Mouse (Mus musculus) hematopoietic stem cell, adult 5-6 weeks (primary cell): ENCODE measurements around the gene 4930432K21Rik. TPM values are rescaled to one million over a fixed set of nuclear protein-coding genes. Genes with fewer than 3 reads are reported as not detected.

Experiments used
- ATAC-seq, 2 experiments: fragments of 125-278 bp in 1 of 2; replicated peaks in 1 of 2; 2 replicates each; pipeline ENCODE4 v1.8.0; 2016 to 2017; ENCODE audit warnings: inconsistent platforms in 2 of 2, mild to moderate bottlenecking in 2 of 2, moderate number of reproducible peaks in 2 of 2, low read depth in 1 of 2, moderate TSS enrichment in 1 of 2; ENCODE audit not compliant: low FRiP score in 2 of 2, poor library complexity in 2 of 2, severe bottlenecking in 2 of 2, insufficient read depth in 1 of 2, low TSS enrichment in 1 of 2
- total RNA-seq: library from RNA; stranded (forward); fragments of 172-1452, 232-1000 nt; gene quantifications from 2 replicates; pipeline ENCODE4 v1.2.3, GENCODE M21; 2017

Gene 4930432K21Rik
- total RNA-seq = 2.7 and 3.8 TPM in 2 replicates

DNA sequence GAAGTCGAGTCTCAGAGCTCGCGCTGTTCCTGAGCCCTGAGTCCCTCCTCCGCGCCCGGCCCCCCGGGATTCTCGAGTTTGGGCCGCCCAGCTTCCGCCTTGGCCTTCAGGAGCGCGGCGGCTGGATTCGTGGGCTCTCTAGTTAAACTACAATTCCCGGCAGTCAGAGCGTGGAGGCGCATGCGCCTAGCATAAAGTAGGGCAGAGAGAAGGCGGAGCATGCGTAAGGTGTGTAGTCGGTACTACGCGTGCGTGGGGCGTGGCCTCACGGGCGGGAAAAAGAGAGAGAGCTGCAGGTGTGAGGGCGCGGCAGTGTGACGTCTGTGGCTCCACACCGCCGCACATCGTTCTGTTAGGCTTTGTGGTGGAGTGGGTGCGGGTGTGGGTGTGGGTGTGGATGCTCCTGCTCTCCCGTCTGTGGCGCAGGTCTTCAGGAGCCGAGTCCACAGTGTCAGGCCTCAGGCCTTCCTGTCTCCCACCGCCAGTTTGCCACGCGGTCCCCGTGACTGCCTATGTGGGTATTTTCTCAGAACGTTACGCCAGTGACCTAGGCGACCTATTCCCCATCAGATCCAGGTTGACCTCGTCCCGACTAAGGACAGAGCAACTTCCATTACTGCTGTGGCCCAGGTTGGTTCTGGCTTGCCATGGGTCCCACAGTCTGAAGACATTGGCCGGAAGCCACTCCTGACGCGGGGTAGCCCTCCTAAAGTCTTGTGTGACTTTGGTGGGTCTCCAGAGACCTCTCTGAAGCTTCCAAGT, at the start of gene 4930432K21Rik, which contains the start of gene Cc2d1a:
Gene 4930432K21Rik, plus strand, starts transcription at position 257 of the 762 bp plus-strand sequence.
Gene Cc2d1a, minus strand, starts transcription at position 168 of the 762 bp plus-strand sequence.
- peak; percentile 95 to 97 for ATAC-seq

DNA sequence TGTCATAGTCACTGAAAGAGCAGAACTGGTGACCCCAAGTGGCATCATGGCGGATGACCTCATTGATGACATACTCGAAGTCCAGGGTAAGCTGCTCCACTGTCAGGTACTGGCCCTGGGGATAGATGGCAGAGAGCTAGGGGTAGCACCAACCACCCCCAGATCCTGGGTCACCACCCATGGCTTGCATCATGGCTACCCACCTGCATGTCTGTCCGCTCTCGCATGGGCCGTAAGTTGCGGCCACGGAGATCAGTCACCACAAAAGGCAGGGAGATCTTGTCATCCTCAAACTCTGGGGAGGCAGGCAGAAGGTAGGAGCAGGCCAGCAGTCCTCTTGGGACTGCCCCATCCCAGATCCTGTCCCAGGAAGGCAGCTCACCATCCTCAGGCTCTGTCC, 49.4 kb upstream of the 4930432K21Rik start:
- ATAC-seq = no peak

DNA sequence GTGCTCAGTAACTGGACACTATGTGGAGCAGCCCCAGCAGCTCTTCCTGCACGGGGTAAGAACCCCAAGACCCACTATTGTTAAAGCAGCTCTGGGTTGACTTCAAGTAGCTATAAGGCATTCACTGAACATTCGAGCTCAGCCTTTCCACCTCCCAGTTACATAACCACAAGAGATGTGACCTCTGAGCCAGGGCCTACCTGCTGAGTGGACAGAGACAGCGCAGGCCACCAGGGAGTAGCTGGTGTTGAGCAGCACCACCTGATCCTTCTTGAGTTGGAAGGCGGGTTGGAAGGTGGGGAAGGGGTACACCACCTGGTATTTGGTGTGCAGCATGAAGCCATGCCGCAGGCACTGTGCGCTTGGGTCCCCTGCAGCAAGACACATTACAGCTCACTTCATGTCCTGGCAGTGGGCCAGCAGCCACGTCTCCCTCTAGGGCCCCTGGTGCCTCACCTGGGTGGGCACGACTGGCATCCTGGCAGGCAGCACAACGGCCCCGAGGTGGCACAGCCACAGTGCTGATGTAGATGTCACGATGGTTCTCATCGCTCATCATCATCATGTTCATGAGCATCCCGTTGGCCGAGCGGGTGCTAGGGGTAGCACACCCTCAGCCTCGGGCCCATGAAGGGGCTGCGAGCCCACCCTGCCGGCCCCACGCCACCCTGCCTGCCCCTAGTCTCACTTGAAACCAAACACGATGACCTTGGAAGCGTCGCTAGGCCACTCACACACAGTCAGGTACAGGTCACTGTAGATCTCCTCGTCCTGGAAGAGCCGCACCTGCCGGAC, 46.2 kb upstream of the 4930432K21Rik start:
- no peak for ATAC-seq

DNA sequence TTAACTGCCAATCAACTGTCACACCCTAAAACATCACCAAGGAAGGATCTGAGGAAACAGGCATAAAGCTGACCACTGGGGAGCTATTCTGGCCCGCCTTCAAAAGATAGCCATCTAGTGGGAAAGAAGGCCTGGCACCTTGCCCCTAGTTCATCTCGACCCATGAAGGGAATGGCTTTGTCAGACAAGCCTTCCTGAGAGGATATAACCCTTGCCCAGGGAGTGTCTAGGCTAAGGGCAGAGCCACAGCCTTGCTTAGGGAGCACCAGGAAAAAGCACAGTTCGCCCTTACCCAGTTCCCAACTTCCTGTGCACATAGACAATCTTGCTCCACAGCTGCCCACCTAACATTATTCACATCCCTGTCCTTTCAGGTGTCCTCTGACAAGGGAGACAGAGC, 44.2 kb upstream of the 4930432K21Rik start:
- no peak for ATAC-seq

DNA sequence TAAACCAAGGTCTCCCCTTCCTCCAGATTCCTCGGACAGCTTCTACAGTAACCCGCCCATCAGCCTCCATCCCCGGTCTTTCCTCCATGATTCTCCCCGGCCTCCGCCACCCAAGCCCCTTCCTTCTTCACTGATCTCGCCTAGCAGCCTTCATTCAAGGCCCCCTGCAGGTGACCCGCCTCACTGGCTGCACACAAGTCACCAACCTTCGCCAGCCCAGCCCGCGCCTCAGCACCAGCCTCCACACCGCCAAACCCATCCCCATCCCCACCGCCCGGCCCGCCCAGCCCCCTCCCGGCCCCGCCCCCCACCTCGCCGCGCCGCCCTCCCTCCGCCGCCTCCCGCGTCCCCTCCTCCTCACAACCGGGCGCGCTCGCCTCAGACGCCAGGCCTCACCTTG, 43.6 kb upstream of the 4930432K21Rik start:
- peak; percentile 58 to 63 for ATAC-seq

DNA sequence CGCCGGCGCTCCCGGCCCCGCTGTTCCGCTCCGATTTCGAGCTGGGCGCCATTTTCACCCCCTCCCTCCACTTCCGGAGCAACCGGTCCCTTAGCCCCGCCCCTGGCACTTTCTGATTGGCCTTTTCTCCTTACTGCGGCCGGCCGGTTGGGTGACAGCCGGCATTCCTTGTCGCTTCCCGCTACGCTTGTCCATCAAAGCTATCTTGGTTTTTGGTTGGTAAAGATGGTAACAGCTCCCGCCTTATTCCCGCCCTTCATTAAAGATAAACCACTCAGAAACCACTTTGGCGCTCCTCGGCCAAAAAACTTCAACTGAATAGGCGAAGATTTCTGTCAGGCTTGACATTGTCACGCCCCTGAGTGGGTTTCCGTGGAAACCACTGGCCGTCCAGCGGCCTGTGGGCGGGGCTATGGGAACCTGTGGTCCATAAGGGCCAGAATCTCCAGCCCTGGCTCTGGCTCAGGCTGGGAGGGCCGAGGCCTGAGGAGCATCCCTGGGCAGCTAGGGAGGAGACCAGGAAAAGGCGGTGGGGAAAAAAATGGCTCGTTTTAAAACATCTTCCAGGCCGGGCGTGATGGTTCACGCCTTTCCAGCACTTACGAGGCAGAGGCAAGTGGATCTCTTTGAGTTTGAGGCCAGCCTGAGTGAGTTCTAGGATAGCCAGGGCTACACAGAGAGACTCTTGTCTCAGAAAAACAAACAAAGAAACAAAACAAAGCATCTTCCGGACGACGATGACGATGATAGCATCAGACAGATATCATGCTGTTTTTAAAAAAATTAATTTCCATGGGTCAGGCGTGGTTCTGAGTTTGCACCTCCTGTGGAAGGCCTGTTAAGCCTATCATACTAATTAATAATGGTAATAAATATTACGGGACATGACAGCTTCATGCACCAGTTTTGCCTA, 42.9 kb upstream of the 4930432K21Rik start, which contains the start of gene Dcaf15:
Gene Dcaf15, minus strand, starts transcription at position 72 of the 913 bp plus-strand sequence.
- peak; percentile 97 to 98 for ATAC-seq

DNA sequence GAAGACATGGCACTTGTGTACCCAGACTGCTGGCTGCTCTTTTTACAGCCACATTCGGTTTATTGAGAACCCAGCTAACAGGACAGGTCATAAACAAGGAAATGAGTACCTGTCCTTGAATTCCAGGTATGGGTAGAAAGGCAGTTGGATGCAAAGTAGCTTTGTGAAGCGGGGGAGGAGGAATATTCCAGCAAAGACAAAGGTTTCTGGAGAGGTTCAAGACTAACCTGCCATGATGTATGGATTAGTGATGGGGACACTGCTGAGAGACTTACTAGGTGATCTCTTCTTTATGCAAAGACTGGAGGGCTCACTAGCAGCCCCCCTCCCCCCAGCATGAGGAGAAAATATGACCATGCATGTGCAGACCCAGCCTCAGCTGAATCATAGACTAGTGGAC, 42.1 kb upstream of the 4930432K21Rik start:
- no peak for ATAC-seq

DNA sequence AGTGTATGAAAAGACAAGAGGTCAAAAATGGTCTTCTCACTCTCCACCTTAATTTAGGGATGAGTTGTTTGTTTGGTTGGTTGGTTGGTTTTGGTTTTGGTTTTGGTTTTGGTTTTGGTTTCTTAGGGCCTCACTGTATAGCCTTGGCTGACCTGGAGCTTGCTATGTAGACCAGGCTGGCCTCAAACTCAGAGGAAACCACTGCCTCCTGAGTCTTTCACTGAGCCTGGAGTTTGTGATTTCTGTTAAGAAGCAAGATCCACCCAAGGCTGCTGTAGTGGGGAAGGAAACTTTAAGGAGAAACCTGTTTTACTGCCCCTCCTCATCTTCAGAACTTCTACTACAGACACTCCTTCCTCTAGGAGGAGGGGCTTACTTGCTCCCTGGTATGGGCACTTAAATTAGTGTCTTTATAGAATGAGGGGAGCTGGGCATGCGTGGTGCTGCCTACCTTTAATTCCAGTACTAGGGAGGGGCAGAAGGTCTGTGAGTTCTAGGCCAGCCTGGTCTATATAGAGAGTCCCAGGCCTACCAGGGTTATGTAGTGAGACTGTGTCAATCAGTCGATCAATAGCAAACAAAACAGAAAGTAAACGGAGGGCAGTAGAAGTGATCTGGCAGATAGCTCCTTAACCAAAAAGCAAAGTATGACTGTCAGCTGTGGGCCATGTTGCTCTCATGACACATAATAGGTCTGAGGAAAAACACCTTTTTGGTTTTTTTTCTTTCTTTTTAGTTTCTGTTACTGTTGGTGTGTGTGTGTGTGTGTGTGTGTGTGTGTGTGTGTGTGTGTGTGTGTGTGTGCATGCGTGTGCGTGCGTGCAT, 41.4 kb upstream of the 4930432K21Rik start:
- no peak for ATAC-seq

DNA sequence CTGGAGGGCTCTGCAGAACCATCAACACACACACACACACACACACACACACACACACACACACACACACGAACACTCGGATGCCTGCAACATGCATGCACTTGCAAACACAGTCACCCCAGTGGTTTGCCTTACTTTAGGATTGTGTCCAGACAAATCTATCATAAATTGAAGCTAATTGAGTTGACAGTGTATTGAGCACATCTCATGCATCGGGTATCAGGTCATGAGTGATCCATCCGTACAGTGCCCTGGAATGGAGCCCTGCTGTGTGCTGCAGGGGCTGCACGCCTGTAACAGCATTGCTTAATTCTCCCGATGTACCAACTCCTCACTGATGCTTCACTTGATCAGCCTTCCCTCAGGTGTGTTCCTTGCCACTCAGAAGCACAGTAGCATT, 32.2 kb upstream of the 4930432K21Rik start:
- no peak for ATAC-seq

DNA sequence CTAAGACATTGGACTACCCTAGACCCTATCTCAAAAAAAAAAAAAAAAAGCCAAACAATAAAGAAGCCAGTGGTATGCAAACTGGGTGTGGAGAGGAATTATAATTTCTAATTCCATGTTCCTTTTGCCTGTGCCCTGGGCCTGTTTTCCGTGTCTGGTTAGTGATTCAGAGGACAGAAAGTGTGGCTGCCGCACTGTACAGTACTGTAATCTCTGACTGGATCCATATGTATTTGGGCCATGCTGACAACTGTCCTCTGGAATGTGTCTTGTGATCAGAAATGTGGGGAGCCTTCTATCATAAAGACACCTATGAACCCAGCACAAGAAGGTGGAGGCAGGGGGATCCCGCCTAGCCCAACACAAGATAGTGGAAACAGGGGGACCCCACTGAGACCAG, 25.7 kb upstream of the 4930432K21Rik start:
- ATAC-seq = no peak

DNA sequence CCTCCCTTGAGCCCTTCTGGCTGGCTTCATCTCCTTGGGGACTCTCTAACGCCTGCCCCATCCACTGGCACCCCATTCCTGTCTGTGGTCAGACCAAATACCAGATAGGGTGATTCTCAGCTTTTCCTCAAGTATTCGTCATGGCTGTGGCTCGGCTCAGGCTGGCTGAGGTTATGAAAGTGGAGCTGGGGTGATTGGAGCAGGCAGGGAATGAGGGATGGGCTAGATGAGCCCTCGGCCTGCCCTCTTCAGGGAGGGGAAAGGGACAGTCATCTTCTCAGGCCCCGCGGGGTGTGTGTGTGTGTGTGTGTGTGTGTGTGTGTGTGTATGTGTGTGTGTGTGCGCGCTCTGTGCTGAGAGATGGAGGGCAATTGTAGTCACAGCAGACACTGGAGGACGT, 22.2 kb upstream of the 4930432K21Rik start, which contains the start of gene Podnl1:
Gene Podnl1, plus strand, starts transcription at position 334 of the 400 bp plus-strand sequence.
- no peak for ATAC-seq

DNA sequence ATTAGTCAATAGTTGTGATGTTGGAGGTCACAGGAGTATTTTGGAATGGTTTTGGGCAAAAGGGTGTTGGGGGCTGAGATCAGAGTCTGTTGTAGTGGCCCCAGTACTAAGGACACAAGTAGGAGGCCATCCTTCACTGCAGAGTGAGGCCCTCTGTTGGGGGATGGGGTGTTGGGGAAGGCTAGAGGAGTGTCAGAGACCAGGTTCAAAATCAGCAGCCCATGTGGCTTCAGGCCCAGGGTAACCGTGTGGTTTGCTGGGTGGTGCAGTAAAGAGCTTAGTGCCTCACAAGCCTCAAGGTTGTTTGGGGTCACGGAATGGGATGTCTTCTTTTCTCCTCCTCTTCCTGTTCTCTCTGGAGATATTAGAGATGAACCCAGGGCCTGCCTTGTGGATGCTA, 21.1 kb upstream of the 4930432K21Rik start:
- ATAC-seq = peak; percentile 26 to 38; a peak in 3 of 4 replicates

DNA sequence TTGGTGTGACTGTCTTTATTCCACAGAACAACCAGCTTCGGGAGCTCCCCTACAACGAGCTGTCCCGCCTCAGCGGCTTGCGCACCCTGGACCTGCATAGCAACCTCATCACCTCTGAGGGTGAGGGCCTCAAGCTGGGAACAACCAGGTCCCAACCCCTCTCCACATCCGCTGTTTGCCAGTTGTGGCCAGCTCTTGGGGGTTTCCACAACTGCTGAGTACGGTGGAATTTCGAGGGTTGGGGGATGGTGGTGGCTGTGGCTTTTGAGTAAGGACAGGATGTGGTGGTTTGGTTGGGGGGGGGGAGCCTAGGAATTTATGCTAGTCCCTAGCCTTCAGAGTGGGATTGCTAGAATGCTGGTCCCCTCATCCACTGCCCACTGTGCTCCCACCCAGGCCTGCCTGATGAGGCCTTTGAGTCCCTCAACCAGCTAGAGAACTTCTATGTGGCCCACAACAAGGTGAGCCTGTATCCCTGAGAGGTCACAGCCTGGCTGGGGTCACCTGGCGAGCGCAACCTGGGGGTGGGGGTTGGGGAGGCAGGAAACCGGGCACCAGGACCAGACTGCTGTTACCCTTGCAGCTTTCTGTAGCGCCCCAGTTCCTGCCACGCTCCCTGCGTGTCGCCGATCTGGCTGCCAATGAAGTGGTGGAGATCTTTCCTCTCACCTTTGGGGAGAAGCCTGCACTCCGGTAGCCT, 20.5 kb upstream of the 4930432K21Rik start:
- peak; percentile 74 to 76 for ATAC-seq

DNA sequence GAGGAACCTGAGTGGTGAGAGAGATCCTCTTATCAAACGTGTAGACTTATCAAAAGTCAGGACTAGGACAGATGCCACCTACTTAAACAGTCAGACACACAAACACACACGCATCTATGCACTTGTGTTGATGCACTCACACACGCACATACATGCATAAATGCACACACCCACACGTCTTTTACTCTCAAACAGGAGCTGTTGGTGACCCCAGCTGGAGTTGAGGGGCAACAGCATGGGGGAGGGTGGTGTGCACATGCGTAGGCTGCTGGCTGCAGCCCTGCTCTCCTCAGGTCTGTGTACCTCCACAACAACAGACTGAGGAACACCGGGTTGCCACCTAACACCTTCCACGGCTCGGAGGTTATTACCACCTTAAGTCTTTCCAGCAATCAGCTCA, 19.5 kb upstream of the 4930432K21Rik start:
- 0 out of 4 replicates have a peak, but pooled peaks of 1 of the 2 experiments have one; percentile 17 for ATAC-seq

DNA sequence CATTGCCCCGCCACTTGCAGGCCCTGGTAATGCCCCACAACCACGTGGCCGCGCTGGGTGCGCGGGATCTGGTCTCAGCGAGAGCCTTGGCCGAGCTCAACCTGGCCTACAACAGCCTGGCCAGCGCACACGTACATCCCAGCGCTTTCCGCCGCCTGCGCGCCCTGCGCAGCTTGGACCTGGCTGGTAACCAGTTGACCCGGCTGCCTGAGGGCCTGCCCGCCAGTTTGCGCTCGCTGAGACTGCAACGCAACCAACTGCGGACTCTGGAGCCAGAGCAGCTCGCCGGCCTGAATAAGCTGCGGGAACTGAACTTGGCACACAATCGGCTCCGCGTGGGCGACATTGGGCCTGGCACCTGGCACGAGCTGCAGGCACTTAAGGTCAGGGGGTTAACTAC, 17.0 kb upstream of the 4930432K21Rik start:
- no peak for ATAC-seq

DNA sequence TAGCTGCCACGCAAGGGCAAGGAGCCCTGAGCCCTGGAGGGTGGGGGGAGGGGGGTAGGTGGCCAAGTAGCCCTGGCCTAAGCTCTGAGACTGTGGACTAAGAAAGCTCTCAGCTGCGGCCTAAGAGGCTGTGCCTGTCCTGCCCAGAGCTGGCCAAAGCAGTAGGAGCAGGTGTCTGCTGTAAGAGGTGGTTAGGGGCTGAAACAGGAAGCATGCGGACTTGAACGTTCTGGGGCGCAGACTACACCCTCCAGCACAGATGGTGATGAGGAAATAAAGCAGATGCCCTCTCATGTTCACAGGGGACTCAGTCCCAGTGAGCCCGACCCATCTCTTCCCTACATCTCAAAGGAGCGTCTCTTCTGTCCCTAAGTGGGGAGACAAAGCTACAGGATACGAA, 15.6 kb upstream of the 4930432K21Rik start:
- peak in 1 of 2 experiments; percentile 39; a peak in 2 of 4 replicates for ATAC-seq
